Mouse (Mus musculus): ENCODE data around the gene Lin28b. TPM values are rescaled to one million over a fixed set of nuclear protein-coding genes. Genes with fewer than 3 reads are reported as not detected.

Gene Lin28b
- not detected for total RNA-seq (2021)
- long read RNA-seq, experiment 1 = 0 reads
- long read RNA-seq, experiment 2 = 0 reads

DNA sequence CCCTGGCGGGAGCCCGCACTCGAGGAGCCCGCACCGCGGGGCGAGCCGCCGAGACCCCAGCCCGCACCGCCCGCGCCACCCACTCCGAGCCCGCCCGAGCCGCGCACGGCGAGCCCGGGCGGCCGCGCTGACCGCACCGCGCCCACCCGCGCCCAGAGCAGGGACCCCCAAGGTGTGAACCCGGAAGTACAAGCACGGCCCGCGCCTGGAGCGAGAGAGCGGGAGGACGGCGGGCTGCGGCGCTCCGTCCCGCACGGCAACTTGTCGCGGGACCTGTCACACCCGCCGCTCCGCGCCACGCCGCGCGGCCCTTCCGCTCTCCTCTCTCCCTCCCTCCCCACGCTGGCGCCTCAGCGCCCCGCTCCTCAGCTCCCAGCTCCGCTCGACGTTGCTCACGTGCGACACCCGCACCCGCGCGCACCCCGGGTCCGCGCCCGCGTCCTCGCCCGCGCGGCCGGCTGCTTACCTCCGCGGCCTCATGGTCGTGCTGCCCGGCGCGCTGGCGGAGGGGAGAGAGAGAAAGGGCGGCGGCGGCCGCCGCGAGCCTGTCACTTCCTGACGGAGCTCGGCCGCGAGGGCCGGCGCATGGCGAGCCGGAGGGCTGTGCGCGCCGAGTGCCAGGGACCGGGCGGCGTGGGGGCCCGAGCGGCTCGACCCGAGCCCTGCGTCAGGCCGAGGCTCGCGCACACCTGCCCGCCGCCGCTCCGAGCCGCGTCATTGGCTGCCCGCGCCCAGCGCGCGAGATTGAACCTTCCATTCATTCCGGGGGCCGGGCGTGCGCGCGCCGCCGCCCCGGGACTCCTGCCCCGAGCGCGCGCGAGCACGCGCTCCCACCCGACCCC is at the start of gene Lin28b:
Lin28b (minus strand) TSS at position 635 of the 842 bp plus-strand sequence.
- Histone ChIP-seq H3K27ac (no peak within 1 kb of the TSS), H3K4me3 (peak within 1 kb of the TSS; percentile 78)
- intact Hi-C loops (cut with DNase I) = no loop called here
- 0 out of 2 replicates have a peak, but pooled peaks have one; percentile 4 for TF ChIP-seq CTCF (IDR thresholded peaks at IDR 0.05)
- DNase-seq = peak; percentile 29

DNA sequence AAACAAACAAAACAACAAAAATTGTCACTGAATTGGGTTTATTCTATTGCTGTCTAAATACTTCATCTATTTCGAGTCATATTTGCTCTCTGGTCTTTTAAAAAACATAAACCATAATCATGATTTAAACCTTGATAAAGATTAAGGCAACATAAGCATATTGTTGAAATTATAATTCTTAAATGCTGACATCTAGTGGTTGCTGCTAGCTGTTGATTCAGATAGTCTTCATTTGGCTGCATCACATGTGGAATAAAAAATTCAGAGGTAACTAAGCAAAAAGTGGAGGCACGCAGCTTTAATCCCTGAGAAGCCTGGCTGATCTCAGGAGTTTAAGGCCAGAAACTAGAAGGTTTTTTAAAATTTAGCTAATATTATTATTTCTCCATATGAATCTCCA is 25.6 kb upstream of the Lin28b start:
- Histone ChIP-seq H3K27ac (no peak overlapping the region), H3K4me3 (no peak overlapping the region)
- peak; percentile 36 for TF ChIP-seq CTCF (IDR thresholded peaks at IDR 0.05)
- intact Hi-C loops (cut with DNase I) = no loop called here
- DNase-seq = no peak

DNA sequence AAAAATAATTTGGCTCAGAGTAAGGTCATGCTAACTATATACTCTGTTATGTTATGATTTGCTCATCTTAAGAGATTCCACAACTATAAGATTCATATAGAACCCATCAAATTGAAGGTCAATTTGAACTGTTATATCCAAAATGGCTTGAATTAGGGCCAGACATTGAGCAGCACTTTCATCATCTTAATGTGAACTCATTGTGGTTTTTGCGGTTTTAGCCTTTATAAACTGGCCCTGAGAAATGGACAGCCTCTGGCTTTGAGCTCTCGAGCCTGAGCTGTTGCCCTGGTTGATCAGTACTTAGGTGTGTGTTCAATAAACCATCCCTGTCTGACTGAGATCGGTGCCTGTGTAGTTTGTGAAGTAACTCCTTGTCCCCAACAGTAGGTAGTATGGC is 24.5 kb upstream of the Lin28b start:
- H3K4me3 ChIP-seq = no peak overlapping the region
- H3K27ac ChIP-seq = no peak overlapping the region
- no peak for TF ChIP-seq CTCF (IDR thresholded peaks at IDR 0.05)
- no peak for DNase-seq
- intact Hi-C loops (cut with DNase I) = no loop called here

DNA sequence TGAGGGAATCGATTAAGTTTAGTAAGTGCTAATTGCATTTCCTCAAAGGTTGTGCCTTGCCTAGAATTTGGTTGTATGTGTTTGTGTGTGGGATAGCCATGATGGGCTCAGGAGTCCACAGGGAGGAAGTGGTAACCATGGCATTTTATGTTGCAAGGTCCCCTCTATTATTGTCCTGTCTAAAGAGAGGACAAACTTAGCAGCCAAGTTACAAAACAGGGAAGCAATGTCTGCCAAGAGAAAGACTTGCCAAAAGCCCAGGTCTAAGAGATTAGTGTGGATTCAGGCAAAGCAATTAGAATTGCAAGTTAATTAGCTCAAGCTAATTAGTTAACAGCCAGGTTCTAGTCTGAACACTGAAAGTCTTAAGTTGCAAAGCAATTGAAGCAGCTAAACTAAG is 14.1 kb upstream of the Lin28b start:
- no peak for DNase-seq
- intact Hi-C loops (cut with DNase I) = no loop called here
- Histone ChIP-seq H3K4me3 (no peak overlapping the region), H3K27ac (no peak overlapping the region)
- no peak for TF ChIP-seq CTCF (IDR thresholded peaks at IDR 0.05)

DNA sequence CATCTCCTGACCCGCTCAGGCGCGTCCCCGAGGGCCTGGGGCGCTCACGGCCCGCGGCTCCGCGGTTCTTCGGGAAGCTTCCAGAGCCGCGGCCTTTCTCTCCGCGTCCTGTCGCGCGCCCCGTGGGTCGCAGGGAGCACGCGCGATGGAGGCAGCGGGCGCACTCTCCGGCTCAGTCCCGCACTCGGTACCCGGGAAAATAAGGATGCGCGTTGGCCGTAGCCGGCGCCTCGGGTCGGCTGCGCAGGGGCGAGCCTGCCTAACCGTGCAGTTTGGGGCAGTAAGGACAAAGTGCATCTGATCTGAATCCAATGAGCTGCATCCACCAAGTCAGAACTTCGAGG is 380 bp upstream of the Lin28b start:
- peak overlapping the region; percentile 78 for H3K4me3 ChIP-seq
- no peak for TF ChIP-seq CTCF (IDR thresholded peaks at IDR 0.05)
- H3K27ac ChIP-seq = no peak overlapping the region
- intact Hi-C loops (cut with DNase I) = no loop called here
- DNase-seq = no peak

DNA sequence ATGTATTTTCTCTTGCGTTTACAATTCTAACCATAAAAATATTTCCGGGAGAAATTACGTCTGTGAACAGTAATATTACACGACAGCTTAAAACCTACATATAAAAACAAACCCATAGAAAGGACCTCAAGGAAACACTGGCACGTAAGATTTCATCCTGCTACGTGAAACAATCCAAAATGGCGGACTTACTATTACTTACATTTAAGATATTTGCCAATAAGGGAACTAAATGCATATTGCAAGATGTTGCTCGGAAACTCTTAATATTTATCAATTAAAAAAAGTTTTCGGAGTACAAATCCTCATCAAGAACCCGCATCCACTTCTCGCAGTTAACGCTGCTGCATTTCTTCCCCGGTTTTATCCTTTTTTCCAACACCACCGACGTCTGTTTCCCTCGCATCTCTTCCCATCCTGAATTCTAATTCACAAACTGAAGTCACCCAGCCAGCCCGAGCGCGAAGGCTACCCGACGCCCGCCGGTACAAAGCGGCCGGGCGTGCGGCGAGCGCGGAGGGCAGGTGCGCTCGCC is 902 bp downstream of the Lin28b start:
- Histone ChIP-seq H3K4me3 (peak overlapping the region; percentile 78), H3K27ac (no peak overlapping the region)
- no peak for DNase-seq
- TF ChIP-seq CTCF (IDR thresholded peaks at IDR 0.05) = no peak
- intact Hi-C loops (cut with DNase I) = no loop called here

DNA sequence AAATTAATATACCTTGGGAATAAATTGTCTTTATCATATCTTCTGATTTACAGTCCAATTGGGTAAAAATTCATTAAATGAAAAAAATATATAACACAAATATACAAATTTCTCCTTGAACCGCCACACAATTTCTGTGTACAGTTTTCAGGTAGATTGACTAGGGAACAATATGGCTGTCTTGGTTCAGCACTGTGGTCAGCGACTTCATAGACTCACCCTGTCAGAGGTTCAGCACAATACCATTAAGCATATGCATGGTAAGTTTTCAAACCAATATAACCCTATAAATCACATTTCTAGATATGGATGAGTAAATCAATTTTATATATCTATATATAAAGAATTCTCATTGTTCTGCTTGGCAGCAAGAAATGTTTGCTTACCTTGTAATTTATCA is 3.0 kb downstream of the Lin28b start:
- H3K4me3 ChIP-seq = no peak overlapping the region
- TF ChIP-seq CTCF (IDR thresholded peaks at IDR 0.05) = no peak
- DNase-seq = no peak
- intact Hi-C loops (cut with DNase I) = no loop called here
- no peak overlapping the region for H3K27ac ChIP-seq

DNA sequence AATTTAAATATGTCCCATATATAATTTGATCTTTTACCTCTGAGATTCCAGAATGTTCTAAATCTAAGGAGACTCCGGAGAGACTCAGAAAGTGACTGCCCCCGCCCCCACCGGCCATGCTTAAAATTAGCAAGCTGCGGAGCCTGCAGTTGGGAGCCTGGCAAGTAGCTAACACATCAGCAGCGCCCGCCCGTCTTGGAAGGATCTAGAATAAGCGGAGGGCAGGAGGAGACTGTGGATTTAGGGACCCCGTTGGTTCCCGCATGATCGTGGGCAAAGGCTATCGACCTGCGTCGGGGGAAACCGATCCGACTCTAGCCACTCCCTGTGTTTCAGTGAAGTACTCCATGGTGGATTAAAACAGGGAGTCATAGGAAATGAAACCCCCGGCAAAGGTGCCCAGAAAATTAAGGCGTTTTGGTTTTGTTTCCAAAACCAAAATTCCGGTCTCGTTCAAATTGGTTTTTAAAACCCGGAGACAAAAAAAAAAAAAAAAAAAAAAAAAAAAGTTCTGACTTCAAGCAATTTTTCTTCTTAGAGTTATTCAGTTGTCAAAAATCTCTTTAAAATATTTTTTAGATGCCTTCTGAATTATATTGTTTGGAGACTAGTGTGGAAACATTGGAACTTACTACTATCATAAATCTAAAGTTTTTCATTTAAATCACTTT is 12.4 kb downstream of the Lin28b start:
- intact Hi-C loops (cut with DNase I) = no loop called here
- H3K4me3 ChIP-seq = no peak overlapping the region
- no peak for TF ChIP-seq CTCF (IDR thresholded peaks at IDR 0.05)
- DNase-seq = no peak
- H3K27ac ChIP-seq = no peak overlapping the region

DNA sequence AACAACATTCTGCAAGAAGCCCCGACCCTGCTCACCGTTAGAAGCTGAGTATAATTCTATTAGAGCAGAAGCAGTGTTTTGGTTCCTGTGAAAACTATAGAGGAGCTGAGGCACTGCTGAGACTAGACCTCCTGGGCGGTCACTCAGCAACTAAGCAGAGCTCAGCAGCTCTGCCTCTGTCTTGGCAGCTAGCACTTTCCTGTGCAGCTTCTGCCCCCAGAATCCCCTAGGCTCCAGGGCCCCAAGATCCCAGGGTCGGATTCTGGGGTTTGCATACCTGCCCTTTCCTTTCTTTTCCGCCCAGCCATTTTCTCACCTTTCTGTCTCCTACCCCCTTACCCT is 13.1 kb downstream of the Lin28b start:
- DNase-seq = no peak
- intact Hi-C loops (cut with DNase I) = no loop called here
- TF ChIP-seq CTCF (IDR thresholded peaks at IDR 0.05) = no peak
- no peak overlapping the region for H3K4me3 ChIP-seq
- H3K27ac ChIP-seq = no peak overlapping the region

DNA sequence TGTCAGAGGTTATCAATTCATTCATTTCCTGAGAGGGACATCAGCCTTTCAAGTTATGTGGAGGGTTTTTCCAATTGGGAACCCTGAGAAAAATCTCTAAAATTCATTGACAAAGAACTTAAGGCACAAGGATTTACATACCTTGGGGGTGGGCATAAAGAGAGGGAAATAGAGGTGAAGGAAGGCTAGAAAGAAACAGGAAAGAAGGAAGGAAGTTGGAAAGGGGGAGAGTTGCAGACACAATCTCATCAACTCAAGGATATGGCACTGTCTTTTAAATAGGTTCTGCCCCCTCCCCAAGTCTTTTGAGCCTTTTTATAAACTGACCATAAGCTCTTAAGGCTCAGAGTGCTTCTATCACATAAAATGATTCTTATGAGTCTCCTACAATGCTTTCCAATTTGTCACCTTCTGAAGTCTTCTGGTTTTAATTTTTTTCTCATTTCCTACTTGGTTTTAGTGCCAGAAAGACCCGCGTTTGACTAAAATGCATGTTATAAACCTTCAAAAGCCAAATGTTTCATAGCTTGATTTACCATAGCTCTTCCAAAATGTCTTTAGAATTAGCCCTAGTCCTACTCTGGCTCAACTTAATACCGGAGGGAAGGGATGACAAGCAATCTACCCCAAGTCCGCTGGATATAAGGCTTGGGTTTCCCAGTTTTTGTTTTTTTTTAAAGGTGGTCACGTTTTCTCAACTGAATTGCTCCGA is 13.6 kb downstream of the Lin28b start:
- intact Hi-C loops (cut with DNase I) = no loop called here

DNA sequence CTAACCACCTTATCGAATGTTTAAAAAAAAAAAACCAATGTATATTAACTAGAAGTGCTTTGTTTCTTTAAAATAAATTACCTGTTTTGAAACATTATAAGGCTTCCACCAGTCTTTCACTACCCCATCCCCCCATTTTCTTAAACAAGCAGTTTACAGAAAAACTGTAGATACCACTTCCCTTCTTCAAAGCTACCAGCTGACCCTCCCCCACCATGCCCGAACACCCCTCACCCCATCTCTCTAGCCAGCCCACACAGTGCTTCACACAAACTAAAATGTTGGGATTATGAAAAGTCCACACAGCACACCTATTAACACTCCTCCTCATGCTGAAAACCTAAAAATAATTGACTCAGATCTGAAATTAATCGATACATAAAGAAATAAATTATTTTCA is 14.9 kb downstream of the Lin28b start:
- no peak for DNase-seq
- intact Hi-C loops (cut with DNase I) = no loop called here
- Histone ChIP-seq H3K4me3 (no peak overlapping the region), H3K27ac (no peak overlapping the region)
- no peak for TF ChIP-seq CTCF (IDR thresholded peaks at IDR 0.05)

More for the DNA sequence above, 13.6 kb downstream of the Lin28b start:
- Histone ChIP-seq H3K4me3 (no peak overlapping the region), H3K27ac (no peak overlapping the region)
- no peak for TF ChIP-seq CTCF (IDR thresholded peaks at IDR 0.05)
- DNase-seq = no peak

DNA sequence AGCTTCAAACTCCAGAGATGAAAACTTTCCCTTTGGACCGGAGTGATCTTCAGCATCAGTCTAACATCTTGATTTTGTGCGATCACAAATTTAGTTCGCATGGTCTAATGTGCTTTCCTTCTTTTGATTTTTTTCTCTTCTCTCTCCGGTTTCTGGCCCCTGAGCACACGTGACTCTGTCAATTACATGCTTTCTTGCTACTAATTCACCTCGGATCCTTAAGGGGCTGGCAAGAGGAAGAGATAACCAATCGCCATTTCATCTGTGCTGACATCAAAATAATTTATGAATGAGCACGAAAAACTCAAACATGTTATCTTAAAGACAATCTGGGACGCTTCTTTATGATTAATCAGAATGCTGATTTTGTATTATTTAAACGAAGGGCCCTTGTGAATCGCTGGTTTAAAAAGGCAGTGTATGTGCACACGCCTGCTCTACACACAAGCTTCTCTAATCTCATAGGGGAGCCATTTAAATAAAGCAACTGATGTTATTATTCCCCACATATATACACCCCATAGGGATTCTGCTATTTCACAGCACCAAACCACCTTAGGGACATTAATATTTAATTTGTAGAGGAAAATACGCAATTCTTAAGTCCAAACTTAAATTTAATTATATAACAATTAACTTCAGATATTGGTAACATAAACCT is 16.0 kb downstream of the Lin28b start:
- no peak for TF ChIP-seq CTCF (IDR thresholded peaks at IDR 0.05)
- intact Hi-C loops (cut with DNase I) = no loop called here
- DNase-seq = no peak
- Histone ChIP-seq H3K27ac (no peak overlapping the region), H3K4me3 (no peak overlapping the region)
